In the genomic region with DNA sequence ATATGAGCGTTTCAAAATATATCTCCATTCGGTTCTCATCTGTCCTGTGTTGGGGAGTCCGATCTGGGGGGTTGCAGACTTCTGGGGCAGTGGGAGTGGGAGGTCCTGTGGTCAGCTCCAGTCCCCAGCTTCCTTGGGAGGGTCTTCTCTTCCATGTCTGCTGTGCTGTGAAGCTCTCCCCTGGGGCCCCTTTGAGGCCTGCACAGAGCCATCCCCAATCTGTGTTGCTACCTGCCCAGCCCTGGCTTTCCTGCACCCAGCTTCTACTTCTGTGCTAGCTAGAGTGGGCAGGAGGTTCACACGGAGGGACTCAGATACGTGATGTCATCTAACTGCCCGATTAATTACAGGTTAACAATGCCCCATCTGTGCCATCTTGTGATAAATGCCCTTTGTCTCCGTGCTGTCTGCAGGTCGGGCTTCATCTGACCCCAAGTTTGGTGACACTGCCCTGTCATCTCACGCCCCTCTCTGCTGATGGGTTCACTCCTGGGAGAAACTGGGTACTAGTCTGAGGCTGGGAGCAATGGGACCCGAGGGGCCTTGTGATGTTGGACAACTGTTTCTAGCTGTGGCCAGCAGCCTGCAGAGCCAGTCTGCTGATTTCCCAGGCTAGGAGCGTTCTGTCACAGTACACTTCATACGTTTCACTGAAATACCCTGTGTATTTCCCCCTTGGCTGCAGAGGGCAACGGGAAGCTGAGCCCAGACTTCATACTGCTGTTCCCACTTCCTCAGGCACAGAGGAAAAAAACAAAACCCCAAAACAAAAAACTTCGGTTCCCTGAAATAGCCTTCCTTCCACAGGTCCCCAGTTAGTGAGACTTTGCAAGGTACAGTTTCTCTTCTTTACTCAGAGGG, we compare ENCODE assay signal across 13 mouse cellular contexts.
A peak's percentile ranks its signal among the peaks of the same experiment; 100 is the strongest.
DNase-seq lines count a peak whose midpoint lies in the region; ATAC-seq and TF ChIP-seq lines count a peak whose summit lies in the region.
"Had no signal": no experiment of that assay in that cellular context is flagged by ENCODE, and none has a peak within 500 bp of the region (broad histone marks: within the 10 kb centered on the region; RNA-seq: fewer than 3 reads in every experiment).

No protein-coding gene starts in this region.

- ATAC-seq in hindbrain, embryonic 11.5 days (ENCODE audit: low FRiP score), result no peak
- ATAC-seq in hindbrain, embryonic 14.5 days (ENCODE audit: low FRiP score), result no peak
- ATAC-seq in neural tube, embryonic 13.5 days (ENCODE audit: low read depth), result no peak
- no peak for ATAC-seq in neural tube, embryonic 15.5 days (ENCODE audit: low FRiP score)
- ATAC-seq in embryonic facial prominence, embryonic 14.5 days (ENCODE audit: low read depth), result no peak

- peak overlapping the region; percentile 53 for H3K27ac ChIP-seq in hindbrain, embryonic 11.5 days (ENCODE audit: low read depth, low read length)
- H3K27ac ChIP-seq in hindbrain, embryonic 14.5 days, result no peak overlapping the region
- H3K27ac ChIP-seq in neural tube, embryonic 13.5 days (replicated peaks), result 0 out of 2 replicates have a peak overlapping the region, but pooled peaks have one; percentile 25
- H3K27ac ChIP-seq in neural tube, embryonic 15.5 days (replicated peaks), result no peak overlapping the region; the same call in 1 of the 2 replicates
- peak overlapping the region; percentile 8; the same call in 1 of the 2 replicates for H3K27ac ChIP-seq in embryonic facial prominence, embryonic 14.5 days (replicated peaks; ENCODE audit: low read depth, low read length)
- H3K27ac ChIP-seq: kidney, postnatal 0 days; lung, embryonic 15.5 days; neural tube, embryonic 12.5 days had no signal

- no peaks in the 10 kb centered on the region for H3K27me3 ChIP-seq in hindbrain, embryonic 11.5 days (ENCODE audit: control insufficient read depth, insufficient read depth, low read length)
- no peaks in the 10 kb centered on the region for H3K27me3 ChIP-seq in hindbrain, embryonic 14.5 days (ENCODE audit: control insufficient read depth, insufficient read depth, low read length)
- H3K27me3 ChIP-seq in neural tube, embryonic 13.5 days, result peaks cover 12% of the 10 kb centered on the region; the same call in 1 of the 2 replicates
- peaks cover 9% of the 10 kb centered on the region; the same call in 1 of the 2 replicates for H3K27me3 ChIP-seq in neural tube, embryonic 15.5 days (replicated peaks)
- H3K27me3 ChIP-seq in embryonic facial prominence, embryonic 14.5 days (replicated peaks; ENCODE audit: control insufficient read depth, insufficient read depth, low read length), result no peaks in the 10 kb centered on the region
- H3K27me3 ChIP-seq in myocyte (ENCODE audit: control insufficient read depth, insufficient read depth, insufficient read length), result no peaks in the 10 kb centered on the region
- H3K27me3 ChIP-seq: lung, embryonic 15.5 days; neural tube, embryonic 12.5 days had no signal

- no peaks in the 10 kb centered on the region for H3K36me3 ChIP-seq in hindbrain, embryonic 11.5 days (ENCODE audit: control insufficient read depth, insufficient read depth, low read length)
- peaks cover 7% of the 10 kb centered on the region for H3K36me3 ChIP-seq in hindbrain, embryonic 14.5 days (replicated peaks; ENCODE audit: control insufficient read depth, insufficient read depth)
- H3K36me3 ChIP-seq in neural tube, embryonic 13.5 days, result no peaks in the 10 kb centered on the region
- H3K36me3 ChIP-seq in neural tube, embryonic 15.5 days, result 0 out of 2 replicates have a peak, but pooled peaks cover 2% of the 10 kb centered on the region
- H3K36me3 ChIP-seq in embryonic facial prominence, embryonic 14.5 days (ENCODE audit: control insufficient read depth, insufficient read depth, low read length), result peaks cover 27% of the 10 kb centered on the region
- no peaks in the 10 kb centered on the region for H3K36me3 ChIP-seq in myocyte (ENCODE audit: control insufficient read depth, insufficient read depth)

- H3K9me3 ChIP-seq in hindbrain, embryonic 11.5 days (ENCODE audit: control insufficient read depth, low read length), result no peaks in the 10 kb centered on the region
- H3K9me3 ChIP-seq in hindbrain, embryonic 14.5 days (ENCODE audit: control insufficient read depth, low read length), result no peaks in the 10 kb centered on the region
- no peaks in the 10 kb centered on the region for H3K9me3 ChIP-seq in neural tube, embryonic 13.5 days
- H3K9me3 ChIP-seq in neural tube, embryonic 15.5 days (replicated peaks), result no peaks in the 10 kb centered on the region
- no peaks in the 10 kb centered on the region for H3K9me3 ChIP-seq in embryonic facial prominence, embryonic 14.5 days (ENCODE audit: control insufficient read depth, low read length)
- H3K9me3 ChIP-seq: lung, embryonic 15.5 days; neural tube, embryonic 12.5 days had no signal

- H3K4me3 ChIP-seq in hindbrain, embryonic 11.5 days (ENCODE audit: low read depth, low read length), result no peak overlapping the region
- no peak overlapping the region for H3K4me3 ChIP-seq in hindbrain, embryonic 14.5 days (replicated peaks; ENCODE audit: low read length)
- no peak overlapping the region for H3K4me3 ChIP-seq in neural tube, embryonic 13.5 days
- H3K4me3 ChIP-seq in neural tube, embryonic 15.5 days (replicated peaks), result no peak overlapping the region
- no peak overlapping the region for H3K4me3 ChIP-seq in embryonic facial prominence, embryonic 14.5 days (ENCODE audit: low read depth, low read length)
- no peak overlapping the region for H3K4me3 ChIP-seq in myocyte
- H3K4me3 ChIP-seq: lung, embryonic 15.5 days; megakaryocyte, embryonic 14.5 days; neural tube, embryonic 12.5 days had no signal

- 67% methylated on average over 14 of the region's 14 CpGs for WGBS in hindbrain, embryonic 11.5 days
- 62% methylated on average over 14 of the region's 14 CpGs for WGBS in hindbrain, embryonic 14.5 days
- 59% methylated on average over 14 of the region's 14 CpGs for WGBS in neural tube, embryonic 13.5 days
- 66% methylated on average over 14 of the region's 14 CpGs for WGBS in neural tube, embryonic 15.5 days
- WGBS in embryonic facial prominence, embryonic 14.5 days, result 56% methylated on average over 14 of the region's 14 CpGs

- DNase-seq in hindbrain, embryonic 11.5 days (ENCODE audit: low spot score), result peak; percentile 10
- no peak for DNase-seq in hindbrain, embryonic 14.5 days (ENCODE audit: low spot score)
- DNase-seq in embryonic facial prominence, embryonic 14.5 days (ENCODE audit: low spot score), result no peak
- DNase-seq in thymus, postnatal 36 days, result no peak
- DNase-seq: right cerebral cortex, adult 18-20 months; thymus, adult 18-20 months had no signal

- peaks cover 20% of the 10 kb centered on the region for H3K4me1 ChIP-seq in hindbrain, embryonic 11.5 days (replicated peaks; ENCODE audit: control insufficient read depth, insufficient read depth, low read length)
- peaks cover 26% of the 10 kb centered on the region for H3K4me1 ChIP-seq in hindbrain, embryonic 14.5 days (replicated peaks; ENCODE audit: control insufficient read depth, insufficient read depth, low read length)
- H3K4me1 ChIP-seq in neural tube, embryonic 13.5 days (replicated peaks), result peaks cover 46% of the 10 kb centered on the region
- peaks cover 43% of the 10 kb centered on the region for H3K4me1 ChIP-seq in neural tube, embryonic 15.5 days
- H3K4me1 ChIP-seq in embryonic facial prominence, embryonic 14.5 days (ENCODE audit: control insufficient read depth, insufficient read depth, low read length), result peaks cover 38% of the 10 kb centered on the region

- H3K79me2 ChIP-seq in myocyte (ENCODE audit: control insufficient read depth, insufficient read depth), result no peaks in the 10 kb centered on the region

- H3ac ChIP-seq in myocyte (ENCODE audit: control insufficient read depth, insufficient read length), result no peak overlapping the region

- TF ChIP-seq POLR2A in myocyte (IDR thresholded peaks at IDR 0.05; ENCODE audit: insufficient read length, low read depth), result no peak

- H3K9ac ChIP-seq in hindbrain, embryonic 11.5 days (ENCODE audit: low read depth, low read length), result no peak overlapping the region
- H3K9ac ChIP-seq in hindbrain, embryonic 14.5 days, result no peak overlapping the region
- peak overlapping the region; percentile 23; the same call in 1 of the 2 replicates for H3K9ac ChIP-seq in neural tube, embryonic 13.5 days
- H3K9ac ChIP-seq in neural tube, embryonic 15.5 days (replicated peaks), result no peak overlapping the region
- H3K9ac ChIP-seq in embryonic facial prominence, embryonic 14.5 days (ENCODE audit: low read depth, low read length), result no peak overlapping the region
- H3K9ac ChIP-seq: lung, embryonic 15.5 days; neural tube, embryonic 12.5 days had no signal

- H3K4me2 ChIP-seq in hindbrain, embryonic 11.5 days (replicated peaks; ENCODE audit: low read depth, low read length), result no peak overlapping the region
- no peak overlapping the region for H3K4me2 ChIP-seq in hindbrain, embryonic 14.5 days (replicated peaks)
- H3K4me2 ChIP-seq in neural tube, embryonic 13.5 days, result no peak overlapping the region
- no peak overlapping the region for H3K4me2 ChIP-seq in neural tube, embryonic 15.5 days
- no peak overlapping the region for H3K4me2 ChIP-seq in embryonic facial prominence, embryonic 14.5 days (ENCODE audit: low read depth, low read length)
- no peak overlapping the region for H3K4me2 ChIP-seq in myocyte (ENCODE audit: low read depth)
- H3K4me2 ChIP-seq: lung, embryonic 15.5 days had no signal

TF ChIP-seq in myocyte, 11 proteins besides CTCF, POLR2A, EP300 and RAD21:
- TF ChIP-seq POLR2AphosphoS2 (IDR thresholded peaks at IDR 0.05; ENCODE audit: insufficient read length, low read depth) (peak; percentile 20), REST (IDR thresholded peaks at IDR 0.05; ENCODE audit: insufficient read depth, insufficient read length) (no peak)

Comparison
In these comparisons a context has a peak if more than half of its experiments do, and no peak if none do; other contexts are left out.
1. H3K27ac ChIP-seq: peak in hindbrain, embryonic 11.5 days (single experiment), neural tube, embryonic 13.5 days (single experiment) and embryonic facial prominence, embryonic 14.5 days (single experiment); none in hindbrain, embryonic 14.5 days (single experiment) and neural tube, embryonic 15.5 days (single experiment).